Mouse (Mus musculus) G1E (cell line): ENCODE measurements at regions not wholly inside any gene's neighbourhood (a gene's known extent, or its start where the extent isn't known, plus 50 kb on each side); places are given as distances from the start of the nearest gene placed in this dataset.

Experiments
- CTCF ChIP-seq: IDR thresholded peaks from 2 replicates; pipeline ENCODE4 v1.5.1; 2012; ENCODE audit warnings: low read depth, low read length, inconsistent platforms, mixed read lengths
- GATA1 ChIP-seq: IDR thresholded peaks from 2 replicates; pipeline ENCODE4 v1.6.1; 2012; ENCODE audit warnings: borderline replicate concordance, low read length, inconsistent platforms, mixed read lengths
- GATA2 ChIP-seq: IDR thresholded peaks from 2 replicates; pipeline ENCODE4 v1.6.1; 2012; ENCODE audit warnings: low read depth, low read length, inconsistent platforms, borderline replicate concordance
- POLR2AphosphoS5 ChIP-seq: IDR thresholded peaks from 2 replicates; pipeline ENCODE4 v1.6.1; 2012; ENCODE audit warnings: low read depth, low read length, inconsistent platforms; ENCODE audit not compliant: insufficient replicate concordance
- TAL1 ChIP-seq: conservative IDR thresholded peaks from 2 replicates; pipeline ENCODE4 v1.6.1; 2012; ENCODE audit warnings: low read depth, low read length, inconsistent platforms, mixed read lengths

GRCm38 (mm10) chr5:64681161-64681560 is 122.0 kb upstream of the Klf3 start:
- TF ChIP-seq GATA1, result no peak
- TF ChIP-seq CTCF, result no peak
- TF ChIP-seq TAL1, result no peak
- no peak for TF ChIP-seq POLR2AphosphoS5
- TF ChIP-seq GATA2, result no peak
